Mouse (Mus musculus) testis, adult 2 months (tissue): Measurements from ENCODE around the gene Ssx2ip. TPM values are rescaled to one million over a fixed set of nuclear protein-coding genes. Genes with fewer than 3 reads are reported as not detected.

Source experiments
- H3K27ac ChIP-seq: fragments of 200-500 bp; 2 replicates; pipeline ENCODE4 v1.5.1; 2012; ENCODE audit warnings: low read depth, low read length; ENCODE audit not compliant: control insufficient read depth, insufficient read depth
- H3K27me3 ChIP-seq: fragments of 200-500 bp; 2 replicates; pipeline ENCODE4 v1.6.1; 2012; ENCODE audit warnings: mild to moderate bottlenecking, low read length, moderate library complexity; ENCODE audit not compliant: control insufficient read depth, insufficient read depth
- H3K36me3 ChIP-seq: fragments of 200-500 bp; 2 replicates; pipeline ENCODE4 v1.6.1; 2012; ENCODE audit warnings: mild to moderate bottlenecking, low read length; ENCODE audit not compliant: control insufficient read depth, insufficient read depth
- H3K4me1 ChIP-seq: fragments of 200-500 bp; 2 replicates; pipeline ENCODE4 v1.6.1; 2012; ENCODE audit warnings: low read length; ENCODE audit not compliant: control insufficient read depth, insufficient read depth
- H3K4me3 ChIP-seq: fragments of 200-500 bp; 2 replicates; pipeline ENCODE4 v1.5.1; 2012; ENCODE audit warnings: low read depth, mild to moderate bottlenecking, low read length, moderate library complexity, mixed read lengths; ENCODE audit not compliant: control insufficient read depth
- CTCF ChIP-seq: fragments of 200-500 bp; IDR thresholded peaks from 2 replicates; pipeline ENCODE4 v1.5.1; 2012; ENCODE audit warnings: low read depth, mild to moderate bottlenecking, inconsistent platforms, low read length, moderate library complexity; ENCODE audit not compliant: control insufficient read depth, insufficient read depth, insufficient replicate concordance
- POLR2A ChIP-seq: fragments of 200-500 bp; IDR thresholded peaks from 2 replicates; pipeline ENCODE4 v1.6.1; 2012; ENCODE audit warnings: low read depth, mild to moderate bottlenecking, inconsistent platforms, low read length, moderate library complexity; ENCODE audit not compliant: control insufficient read depth
- polyA plus RNA-seq: library from polyadenylated mRNA; depleted of rRNA; stranded (reverse); fragments of >200 nt; gene quantifications from 2 replicates; pipeline ENCODE4 v1.2.3, GENCODE M21; 2012

Ssx2ip gene
- polyA plus RNA-seq, 1 experiment = 94.7 TPM

- no peak overlapping the region for H3K27ac ChIP-seq
These were observed 29.2 kb upstream of the Ssx2ip start for GRCm38 (mm10) chr3:146375224-146375657.

GRCm38 (mm10) chr3:146376337-146377130 lies 27.9 kb upstream of the Ssx2ip start:
- Histone ChIP-seq H3K4me1 (no peaks in the 10 kb centered on the region), H3K36me3 (no peaks in the 10 kb centered on the region), H3K27ac (no peak overlapping the region), H3K27me3 (no peaks in the 10 kb centered on the region), H3K4me3 (no peak overlapping the region)
- TF ChIP-seq CTCF (no peak), POLR2A (no peak)

More at GRCm38 (mm10) chr3:146375224-146375657, 29.2 kb upstream of the Ssx2ip start:
- no peak overlapping the region for H3K4me3 ChIP-seq
- H3K27me3 ChIP-seq = no peaks in the 10 kb centered on the region
- H3K36me3 ChIP-seq = no peaks in the 10 kb centered on the region
- no peak for TF ChIP-seq CTCF
- TF ChIP-seq POLR2A = no peak
- H3K4me1 ChIP-seq = no peaks in the 10 kb centered on the region

- H3K27me3 ChIP-seq = no peaks in the 10 kb centered on the region
- H3K4me3 ChIP-seq = no peak overlapping the region
- no peak overlapping the region for H3K27ac ChIP-seq
- H3K36me3 ChIP-seq = no peaks in the 10 kb centered on the region
- TF ChIP-seq POLR2A (no peak), CTCF (no peak)
- no peaks in the 10 kb centered on the region for H3K4me1 ChIP-seq
These were observed 27.2 kb upstream of the Ssx2ip start for GRCm38 (mm10) chr3:146377216-146377615.

DNA sequence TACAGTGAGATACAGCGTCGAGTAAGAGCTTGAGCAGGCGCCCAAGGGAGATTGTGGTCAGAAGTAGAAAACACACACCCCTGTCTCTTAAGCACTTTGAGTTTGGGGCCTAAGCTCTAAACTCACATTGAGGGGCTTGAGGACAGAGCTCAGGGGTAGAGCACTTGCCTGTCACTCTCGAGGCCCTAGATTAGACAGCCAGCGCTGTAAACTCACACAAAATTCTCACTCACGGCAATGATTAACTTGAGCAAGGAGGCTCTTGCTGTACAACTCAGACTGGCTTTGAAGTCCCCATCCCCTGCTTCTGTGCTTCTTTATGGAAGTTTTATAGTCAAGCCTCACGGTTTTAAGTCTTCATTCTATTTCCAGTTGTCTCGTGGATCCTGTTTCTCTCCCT lies 25.7 kb upstream of the Ssx2ip start:
- no peaks in the 10 kb centered on the region for H3K4me1 ChIP-seq
- TF ChIP-seq CTCF (no peak), POLR2A (no peak)
- no peaks in the 10 kb centered on the region for H3K36me3 ChIP-seq
- H3K4me3 ChIP-seq = no peak overlapping the region
- no peaks in the 10 kb centered on the region for H3K27me3 ChIP-seq
- H3K27ac ChIP-seq = no peak overlapping the region

DNA sequence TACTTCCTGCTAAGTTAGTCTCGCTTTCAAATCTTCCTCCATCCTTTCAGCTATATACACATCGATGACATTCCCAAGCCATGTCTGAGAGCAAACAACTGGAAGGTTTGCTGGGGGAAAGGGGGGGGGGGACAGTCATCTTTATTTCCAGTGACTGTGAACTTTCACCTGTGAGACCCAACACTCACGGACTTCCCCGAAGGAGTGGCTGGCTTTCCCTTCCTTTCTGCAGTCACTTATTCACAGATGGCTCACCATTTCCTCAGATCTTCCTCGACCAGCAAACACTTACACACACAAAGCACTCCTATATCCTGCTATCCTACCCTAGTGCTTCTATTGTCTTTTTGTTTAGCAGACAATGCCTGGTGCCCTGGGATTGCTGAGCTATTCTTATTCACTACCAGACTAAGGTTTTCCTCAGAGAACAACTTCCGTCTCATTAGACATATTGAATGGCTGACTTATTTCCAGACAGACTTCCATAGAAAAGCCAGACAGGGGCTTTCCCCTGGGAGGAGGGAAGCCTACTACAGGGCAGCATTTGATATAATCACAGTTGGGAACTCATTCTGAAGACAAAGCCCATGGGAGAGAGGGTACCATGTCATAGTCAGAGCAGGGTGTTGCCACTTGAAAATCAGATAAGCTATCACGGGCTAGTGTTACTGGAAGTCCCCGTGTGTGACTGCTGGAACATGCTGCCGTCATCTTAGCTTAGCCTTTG lies 24.5 kb upstream of the Ssx2ip start:
- no peaks in the 10 kb centered on the region for H3K27me3 ChIP-seq
- no peaks in the 10 kb centered on the region for H3K36me3 ChIP-seq
- TF ChIP-seq CTCF = no peak
- no peak for TF ChIP-seq POLR2A
- H3K4me3 ChIP-seq = no peak overlapping the region
- no peak overlapping the region for H3K27ac ChIP-seq
- H3K4me1 ChIP-seq = no peaks in the 10 kb centered on the region

- Histone ChIP-seq H3K4me3 (no peak overlapping the region), H3K36me3 (no peaks in the 10 kb centered on the region), H3K27me3 (no peaks in the 10 kb centered on the region), H3K27ac (no peak overlapping the region), H3K4me1 (no peaks in the 10 kb centered on the region)
- TF ChIP-seq POLR2A (no peak), CTCF (no peak)
These were observed 23.6 kb upstream of the Ssx2ip start for GRCm38 (mm10) chr3:146380874-146381273.

GRCm38 (mm10) chr3:146381471-146381870 lies 23.0 kb upstream of the Ssx2ip start:
- Histone ChIP-seq H3K27ac (no peak overlapping the region), H3K27me3 (no peaks in the 10 kb centered on the region)

More at GRCm38 (mm10) chr3:146381471-146381870, 23.0 kb upstream of the Ssx2ip start:
- H3K36me3 ChIP-seq = no peaks in the 10 kb centered on the region
- no peak overlapping the region for H3K4me3 ChIP-seq
- no peaks in the 10 kb centered on the region for H3K4me1 ChIP-seq
- TF ChIP-seq CTCF = no peak
- no peak for TF ChIP-seq POLR2A
